Mouse (Mus musculus) liver, postnatal 0 days (tissue): ENCODE measurements at regions not wholly inside any gene's neighbourhood (a gene's known extent, or its start where the extent isn't known, plus 50 kb on each side); places are given as distances from the start of the nearest gene placed in this dataset.

Experiments used
- ATAC-seq: fragments of 200-750 bp; cut with Nextera tagmentation; 2 replicates; pipeline ENCODE4 v1.8.0; 2017; ENCODE audit warnings: mild to moderate bottlenecking, moderate library complexity
- DNase-seq: peaks from one replicate; pipeline ENCODE4 v3.0.0-alpha.2; 2016
- H3K27ac ChIP-seq: fragments of 300-500 bp; sonication (generic); 2 replicates; pipeline ENCODE4 v1.5.1; 2014; ENCODE audit warnings: antibody characterized with exemption, moderate library complexity, mild to moderate bottlenecking, low read depth
- H3K27me3 ChIP-seq: fragments of 300-500 bp; sonication (generic); 2 replicates; pipeline ENCODE4 v1.6.1; 2014; ENCODE audit warnings: low read length, control low read depth, mixed read lengths; ENCODE audit not compliant: insufficient read depth
- H3K36me3 ChIP-seq: fragments of 300-500 bp; sonication (generic); replicated peaks from 2 replicates; pipeline ENCODE4 v1.6.1; 2014; ENCODE audit warnings: mild to moderate bottlenecking, control low read depth, low read length, moderate library complexity, mixed read lengths; ENCODE audit not compliant: insufficient read depth
- H3K4me1 ChIP-seq: fragments of 300-500 bp; sonication (generic); 2 replicates; pipeline ENCODE4 v1.6.1; 2014; ENCODE audit warnings: antibody characterized with exemption, mild to moderate bottlenecking, control low read depth; ENCODE audit not compliant: insufficient read depth
- H3K4me2 ChIP-seq: fragments of 300-500 bp; sonication (generic); 2 replicates; pipeline ENCODE4 v1.6.1; 2014; ENCODE audit warnings: low read depth, mild to moderate bottlenecking, low read length, moderate library complexity, mixed read lengths
- H3K4me3 ChIP-seq: fragments of 300-500 bp; sonication (generic); 2 replicates; pipeline ENCODE4 v1.5.1; 2014; ENCODE audit warnings: low read depth, low read length
- H3K9ac ChIP-seq: fragments of 300-500 bp; sonication (generic); replicated peaks from 2 replicates; pipeline ENCODE4 v1.6.1; 2014; ENCODE audit warnings: mild to moderate bottlenecking, moderate library complexity
- H3K9me3 ChIP-seq: fragments of 300-500 bp; sonication (generic); 2 replicates; pipeline ENCODE4 v1.6.1; 2016; ENCODE audit warnings: mild to moderate bottlenecking, control low read depth, low read length, mixed read lengths
- CTCF ChIP-seq: sonication (generic); IDR thresholded peaks from 2 replicates; pipeline ENCODE4 v1.5.1; 2016; ENCODE audit warnings: antibody characterized with exemption, low read depth
- EP300 ChIP-seq: IDR thresholded peaks from 2 replicates; pipeline ENCODE4 v1.6.1; 2016; ENCODE audit warnings: antibody characterized with exemption, low read depth, mild to moderate bottlenecking
- WGBS: fragments of 180-500 bp; shearing (Covaris S2); extraction: QIAGEN DNeasy Blood & Tissue Kit; methylation state at CpG from one replicate; pipeline ENCODE4 v1.1.7; 2014; ENCODE audit not compliant: insufficient replicate concordance; 5-methylcytosine and 5-hydroxymethylcytosine counted together

- peak; percentile 57 for ATAC-seq
- WGBS, result 23% methylated on average over 3 of the region's 3 CpGs
- H3K27ac ChIP-seq, result peak overlapping the region; percentile 60; the same call in 1 of the 2 replicates
These were observed 255.2 kb downstream of the Mreg start for GRCm38 (mm10) chr1:71956940-71957339.

DNA sequence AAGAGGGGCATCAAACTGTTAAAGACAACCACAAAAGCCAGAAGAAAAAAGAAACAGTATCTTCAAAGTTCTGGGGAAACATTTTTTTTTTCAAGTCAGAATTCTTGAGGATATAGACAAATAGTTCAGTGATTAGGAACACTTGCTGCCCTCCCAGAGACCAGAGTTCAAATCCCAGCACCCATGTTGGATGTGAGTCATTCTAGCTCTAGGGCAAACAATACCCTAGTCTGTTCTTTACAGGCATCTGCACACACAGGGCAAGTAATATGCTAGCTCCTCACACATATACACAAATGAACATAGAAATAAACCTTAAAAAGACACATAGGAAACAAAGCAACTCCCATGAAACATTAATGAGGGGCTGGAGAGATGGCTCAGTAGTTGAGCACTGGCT is 256.8 kb downstream of the Mreg start:
- no peak for TF ChIP-seq CTCF
- TF ChIP-seq EP300, result no peak
- H3K27ac ChIP-seq, result no peak overlapping the region
- no peaks in the 10 kb centered on the region for H3K9me3 ChIP-seq
- H3K36me3 ChIP-seq, result no peaks in the 10 kb centered on the region
- no peak overlapping the region for H3K4me2 ChIP-seq
- ATAC-seq (no peak), DNase-seq (no peak)
- peaks cover 11% of the 10 kb centered on the region; the same call in 1 of the 2 replicates for H3K4me1 ChIP-seq
- no peak overlapping the region for H3K9ac ChIP-seq
- no peak overlapping the region for H3K4me3 ChIP-seq
- H3K27me3 ChIP-seq, result no peaks in the 10 kb centered on the region

More at GRCm38 (mm10) chr1:71956940-71957339, 255.2 kb downstream of the Mreg start:
- Histone ChIP-seq H3K36me3 (no peaks in the 10 kb centered on the region), H3K4me3 (no peak overlapping the region), H3K4me2 (no peak overlapping the region), H3K9ac (no peak overlapping the region), H3K27me3 (no peaks in the 10 kb centered on the region), H3K4me1 (peaks cover 11% of the 10 kb centered on the region; the same call in 1 of the 2 replicates), H3K9me3 (no peaks in the 10 kb centered on the region)
- DNase-seq, result no peak
- TF ChIP-seq CTCF, result no peak

- Histone ChIP-seq H3K27ac (no peak overlapping the region), H3K36me3 (no peaks in the 10 kb centered on the region), H3K9me3 (no peaks in the 10 kb centered on the region), H3K4me2 (no peak overlapping the region), H3K4me1 (peaks cover 11% of the 10 kb centered on the region; the same call in 1 of the 2 replicates), H3K4me3 (no peak overlapping the region), H3K9ac (no peak overlapping the region), H3K27me3 (no peaks in the 10 kb centered on the region)
- 61% methylated on average over 6 of the region's 6 CpGs for WGBS
- TF ChIP-seq EP300 (no peak), CTCF (no peak)
- ATAC-seq (no peak), DNase-seq (no peak)
These were observed 258.8 kb downstream of the Mreg start for GRCm38 (mm10) chr1:71953292-71953691.

- H3K9ac ChIP-seq, result no peak overlapping the region
- ATAC-seq (no peak), DNase-seq (no peak)
- peaks cover 8% of the 10 kb centered on the region for H3K4me1 ChIP-seq
- H3K27ac ChIP-seq, result no peak overlapping the region
- H3K4me3 ChIP-seq, result no peak overlapping the region
- H3K27me3 ChIP-seq, result no peaks in the 10 kb centered on the region
- H3K9me3 ChIP-seq, result no peaks in the 10 kb centered on the region
- TF ChIP-seq EP300, result no peak
- TF ChIP-seq CTCF, result no peak
- 63% methylated on average over 7 of the region's 7 CpGs for WGBS
- H3K36me3 ChIP-seq, result no peaks in the 10 kb centered on the region
- no peak overlapping the region for H3K4me2 ChIP-seq
These were observed 262.6 kb downstream of the Mreg start for GRCm38 (mm10) chr1:71949549-71949948.

- no peaks in the 10 kb centered on the region for H3K9me3 ChIP-seq
- WGBS, result 89% methylated on average over 4 of the region's 4 CpGs
- H3K4me3 ChIP-seq, result no peak overlapping the region
- TF ChIP-seq EP300 (no peak), CTCF (no peak)
- no peak overlapping the region for H3K4me2 ChIP-seq
- peaks cover 7% of the 10 kb centered on the region for H3K4me1 ChIP-seq
- ATAC-seq (no peak), DNase-seq (no peak)
- no peak overlapping the region for H3K9ac ChIP-seq
- no peaks in the 10 kb centered on the region for H3K36me3 ChIP-seq
- H3K27ac ChIP-seq, result no peak overlapping the region
- no peaks in the 10 kb centered on the region for H3K27me3 ChIP-seq
These were observed 263.4 kb downstream of the Mreg start for GRCm38 (mm10) chr1:71948686-71949085.

GRCm38 (mm10) chr1:71947506-71947905 is 264.6 kb downstream of the Mreg start:
- H3K4me3 ChIP-seq, result no peak overlapping the region
- TF ChIP-seq CTCF, result no peak
- TF ChIP-seq EP300, result no peak
- no peaks in the 10 kb centered on the region for H3K9me3 ChIP-seq
- peaks cover 5% of the 10 kb centered on the region; the same call in 1 of the 2 replicates for H3K4me1 ChIP-seq
- H3K27me3 ChIP-seq, result no peaks in the 10 kb centered on the region
- ATAC-seq, result no peak
- no peak for DNase-seq
- H3K27ac ChIP-seq, result no peak overlapping the region
- H3K4me2 ChIP-seq, result no peak overlapping the region
- 87% methylated on average over 2 of the region's 2 CpGs for WGBS
- H3K36me3 ChIP-seq, result no peaks in the 10 kb centered on the region
- no peak overlapping the region for H3K9ac ChIP-seq

DNA sequence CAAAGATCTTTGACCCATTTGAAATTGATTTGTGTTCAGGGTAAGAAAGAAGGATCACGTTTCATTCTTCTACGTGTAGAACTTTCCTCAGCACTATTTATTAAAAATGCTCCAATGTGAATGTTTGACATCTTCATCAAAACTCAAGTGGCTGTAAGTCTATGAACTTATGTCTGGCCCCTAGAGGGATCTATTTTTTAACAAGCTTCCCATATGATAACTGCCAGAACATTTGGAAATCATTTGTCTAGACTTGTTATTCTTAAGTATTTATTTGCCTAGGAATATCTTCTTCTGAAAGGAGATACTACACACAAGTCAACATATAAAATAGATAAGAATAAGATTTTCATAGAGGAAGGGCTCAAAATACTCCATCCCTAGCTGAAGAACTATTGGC is 265.2 kb downstream of the Mreg start:
- WGBS, result 48% methylated on average over 2 of the region's 2 CpGs
- Histone ChIP-seq H3K4me3 (no peak overlapping the region), H3K4me1 (peaks cover 5% of the 10 kb centered on the region; the same call in 1 of the 2 replicates), H3K9me3 (no peaks in the 10 kb centered on the region), H3K27me3 (no peaks in the 10 kb centered on the region), H3K9ac (no peak overlapping the region), H3K36me3 (no peaks in the 10 kb centered on the region), H3K27ac (no peak overlapping the region), H3K4me2 (no peak overlapping the region)
- TF ChIP-seq EP300, result no peak
- TF ChIP-seq CTCF, result no peak
- DNase-seq (no peak), ATAC-seq (no peak)
